Mouse (Mus musculus) liver, adult 2 months (tissue): ENCODE measurements around the gene Anapc4.

Experiments
- CTCF ChIP-seq: fragments of 200-500 bp; IDR thresholded peaks from 2 replicates; pipeline ENCODE4 v1.5.1; 2011; ENCODE audit warnings: low read depth, low read length, control low read depth
- POLR2A ChIP-seq: fragments of 200-500 bp; IDR thresholded peaks from 2 replicates; pipeline ENCODE4 v1.6.1; 2011; ENCODE audit warnings: low read length, control low read depth; ENCODE audit not compliant: insufficient read depth; ENCODE audit errors: extremely low read depth

GRCm38 (mm10) chr5:52868918-52869703 is 35.3 kb downstream of the Anapc4 start:
- TF ChIP-seq CTCF: no peak
- no peak for TF ChIP-seq POLR2A
